Mouse (Mus musculus) erythroblast, embryonic 14.5 days (primary cell): ENCODE measurements around the gene Chpf.

ENCODE experiments used
- GATA1 ChIP-seq: IDR thresholded peaks from 2 replicates; pipeline ENCODE4 v1.6.1; 2012; ENCODE audit warnings: low read length, inconsistent platforms, mixed read lengths
- TAL1 ChIP-seq: IDR thresholded peaks from 3 replicates; pipeline ENCODE4 v1.6.1; 2012; ENCODE audit warnings: low read length, inconsistent platforms, mixed read lengths

- no peak for TF ChIP-seq GATA1
- TF ChIP-seq TAL1 = no peak
Observed at GRCm38 (mm10) chr1:75492579-75493170, 13.6 kb upstream of the Chpf start.
